Mouse (Mus musculus) urinary bladder, postnatal 14 days (tissue): ENCODE results near the gene Zfp287.

ENCODE experiments used
- DNase-seq: peaks from one replicate; pipeline ENCODE4 v3.0.0; 2021; ENCODE audit warnings: low spot score

Zfp287 gene

DNA sequence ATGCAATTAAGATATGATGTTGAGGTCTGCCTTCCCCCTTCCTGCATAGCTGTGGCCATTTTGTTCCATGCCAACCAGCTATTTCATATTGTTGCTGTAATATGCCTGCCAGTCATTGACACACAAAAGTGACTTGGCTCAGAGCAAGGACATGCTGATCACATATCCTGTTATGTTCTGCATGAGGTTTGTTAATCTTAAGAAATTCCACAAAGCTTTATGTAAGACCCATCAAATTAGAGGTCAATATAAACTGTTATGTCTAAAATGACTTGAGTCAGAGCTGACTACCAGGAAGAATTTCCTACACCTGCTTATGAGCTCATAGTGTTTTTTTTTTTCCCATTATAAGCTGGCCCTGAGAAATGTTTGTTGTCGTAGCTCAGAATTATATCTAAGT, 30.5 kb downstream of the Zfp287 start:
- no peak for DNase-seq

DNA sequence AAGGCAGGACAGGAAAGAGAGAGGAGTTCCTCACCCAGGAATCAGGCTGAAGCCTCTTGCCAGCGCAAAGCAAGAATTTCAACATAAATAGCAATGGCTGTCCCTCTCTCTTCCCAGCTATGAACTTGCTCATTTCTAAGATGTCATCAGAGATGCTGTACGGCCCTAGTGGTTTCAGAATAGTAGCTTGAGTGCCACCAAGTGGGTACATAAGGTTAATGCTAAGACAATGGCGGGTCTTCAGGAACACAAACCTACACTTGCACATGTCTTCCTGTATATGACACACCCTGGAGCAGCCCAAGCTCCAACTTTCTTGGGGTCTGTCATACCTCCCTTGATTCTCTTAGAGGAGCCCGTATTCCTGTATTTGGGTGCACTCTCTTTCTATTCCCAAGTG, 32.0 kb downstream of the Zfp287 start:
- no peak for DNase-seq

DNA sequence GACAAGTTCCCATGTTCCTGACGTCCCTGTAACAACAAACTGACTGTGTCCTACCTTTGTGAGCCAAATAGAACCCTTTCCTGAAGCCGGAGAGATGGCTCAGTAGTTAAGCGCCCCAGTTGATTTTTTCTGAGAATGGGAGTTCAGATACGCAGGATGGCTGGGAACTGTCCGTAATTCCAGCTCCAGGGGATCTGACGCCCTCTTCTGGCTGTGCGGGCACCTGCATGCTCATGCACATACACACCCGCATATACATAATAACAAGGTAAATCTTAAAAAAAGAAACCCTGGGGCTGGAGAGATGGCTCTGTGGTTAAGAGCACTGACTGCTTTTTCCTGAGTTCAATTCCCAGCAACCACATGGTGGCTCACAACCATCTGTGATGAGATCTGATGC, 36.6 kb downstream of the Zfp287 start:
- DNase-seq = no peak

DNA sequence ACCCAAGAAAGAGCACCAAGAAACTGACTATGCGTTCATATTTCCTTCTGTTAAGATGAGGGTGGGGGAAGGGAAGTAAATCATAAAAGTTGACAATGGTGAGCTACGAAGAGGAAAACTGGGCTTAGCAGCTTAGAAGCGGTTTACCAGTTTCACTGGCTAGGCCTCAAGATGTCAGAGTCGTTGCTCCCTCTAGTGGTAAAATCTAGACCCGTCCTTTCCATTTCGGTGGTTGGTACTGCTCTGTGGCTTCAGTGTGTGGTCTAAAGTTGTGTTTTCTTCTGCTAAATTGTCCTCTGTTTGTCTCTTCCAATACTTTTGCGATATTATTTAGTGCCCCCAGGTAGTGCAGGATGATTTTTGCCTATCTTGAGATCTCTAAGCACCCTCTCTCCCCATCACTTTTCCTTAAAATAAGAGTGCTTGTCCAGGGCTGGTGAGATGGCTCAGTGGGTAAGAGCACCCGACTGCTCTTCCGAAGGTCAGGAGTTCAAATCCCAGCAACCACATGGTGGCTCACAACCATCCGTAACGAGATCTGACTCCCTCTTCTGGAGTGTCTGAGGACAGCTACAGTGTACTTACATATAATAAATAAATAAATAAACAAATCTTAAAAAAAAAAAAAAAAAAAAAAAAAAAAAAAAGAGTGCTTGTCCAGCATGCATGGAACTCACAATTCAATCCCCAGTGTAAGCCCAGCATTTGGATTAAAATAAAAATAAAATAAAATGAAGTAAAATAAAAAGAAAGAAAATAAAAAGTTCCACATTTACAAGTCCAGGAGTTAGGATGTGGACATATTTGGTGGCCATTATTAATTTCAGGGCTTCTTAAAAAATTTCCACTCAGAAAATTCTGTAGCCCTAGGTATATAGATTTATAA, 38.2 kb downstream of the Zfp287 start:
- peak; percentile 21 for DNase-seq

DNA sequence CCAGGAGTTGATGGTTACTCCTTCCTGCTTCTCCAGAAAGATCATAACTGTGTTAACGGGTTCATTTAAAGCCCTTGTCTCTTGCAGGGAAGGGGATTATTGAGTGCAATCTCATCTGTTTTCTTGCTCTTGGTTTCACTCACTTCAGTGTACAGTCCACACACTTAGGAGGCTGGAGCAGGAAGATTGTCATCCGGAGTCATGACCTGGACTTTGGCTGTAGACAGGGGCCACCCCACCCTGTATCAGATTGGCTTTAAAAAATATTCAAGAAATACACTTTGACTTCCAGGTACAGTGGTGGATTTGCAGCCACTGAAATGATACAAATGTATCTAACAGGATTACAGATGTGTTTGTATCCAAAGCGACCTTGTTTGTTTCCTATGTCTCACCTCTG, 40.1 kb downstream of the Zfp287 start:
- no peak for DNase-seq

DNA sequence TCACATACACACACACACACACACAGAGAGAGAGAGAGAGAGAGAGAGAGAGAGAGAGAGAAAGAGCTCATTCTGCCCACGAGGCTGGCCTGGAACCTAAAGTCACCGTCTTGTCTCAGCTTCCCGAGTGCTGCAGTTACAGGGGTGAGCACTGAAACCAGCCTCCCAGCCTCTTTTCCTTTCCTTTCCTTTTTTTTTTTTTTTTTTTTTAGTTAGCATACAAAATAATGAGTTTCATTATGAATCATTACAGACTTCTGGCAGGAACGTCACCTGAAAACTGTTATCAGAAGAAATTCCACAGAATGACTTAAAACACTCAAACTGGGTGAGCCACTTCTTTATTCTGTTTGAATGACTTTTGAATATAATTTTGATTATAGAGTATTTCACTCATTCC, 51.8 kb downstream of the Zfp287 start:
- no peak for DNase-seq

DNA sequence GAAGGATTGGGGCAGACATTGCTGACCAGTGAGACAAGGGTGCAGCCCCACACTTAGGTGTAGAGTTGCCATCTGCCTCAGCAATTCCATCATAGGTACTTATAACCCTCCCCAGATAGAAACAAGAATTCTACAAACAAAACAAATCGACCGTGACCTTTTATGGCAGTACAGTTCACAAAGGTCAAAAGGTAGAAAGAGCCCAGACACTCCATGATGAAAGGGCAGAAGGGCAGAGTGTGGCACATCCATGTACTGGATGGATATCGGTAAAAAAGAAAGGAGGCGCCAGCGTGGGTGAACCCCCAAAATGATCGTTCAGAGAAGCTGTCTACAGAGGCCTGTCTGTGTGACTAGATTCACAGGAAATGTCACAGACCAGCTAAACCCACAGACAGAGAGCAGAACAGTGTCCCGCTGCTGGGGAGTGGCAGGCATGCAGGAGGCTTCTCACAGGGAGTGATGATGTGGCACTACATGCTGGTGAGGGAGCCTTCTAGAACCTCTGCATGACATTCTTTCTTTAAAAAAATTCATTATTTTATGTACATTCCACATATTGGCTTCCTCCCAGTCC, 52.8 kb downstream of the Zfp287 start:
- DNase-seq = no peak

DNA sequence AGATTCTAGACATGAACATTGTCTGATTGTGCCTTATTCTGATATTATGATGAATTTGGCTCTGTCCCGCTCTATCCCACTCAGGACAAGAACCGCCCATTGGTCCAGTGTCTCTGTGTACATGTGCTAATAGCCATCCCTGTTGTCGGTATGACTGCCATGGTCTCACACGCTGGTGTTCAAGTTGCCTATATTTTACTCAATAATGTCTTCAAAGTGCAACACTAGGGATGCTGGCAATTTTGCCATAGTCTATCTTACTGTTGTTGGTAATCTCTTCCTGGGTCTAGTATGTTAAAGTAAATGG, 55.5 kb downstream of the Zfp287 start:
- no peak for DNase-seq

DNA sequence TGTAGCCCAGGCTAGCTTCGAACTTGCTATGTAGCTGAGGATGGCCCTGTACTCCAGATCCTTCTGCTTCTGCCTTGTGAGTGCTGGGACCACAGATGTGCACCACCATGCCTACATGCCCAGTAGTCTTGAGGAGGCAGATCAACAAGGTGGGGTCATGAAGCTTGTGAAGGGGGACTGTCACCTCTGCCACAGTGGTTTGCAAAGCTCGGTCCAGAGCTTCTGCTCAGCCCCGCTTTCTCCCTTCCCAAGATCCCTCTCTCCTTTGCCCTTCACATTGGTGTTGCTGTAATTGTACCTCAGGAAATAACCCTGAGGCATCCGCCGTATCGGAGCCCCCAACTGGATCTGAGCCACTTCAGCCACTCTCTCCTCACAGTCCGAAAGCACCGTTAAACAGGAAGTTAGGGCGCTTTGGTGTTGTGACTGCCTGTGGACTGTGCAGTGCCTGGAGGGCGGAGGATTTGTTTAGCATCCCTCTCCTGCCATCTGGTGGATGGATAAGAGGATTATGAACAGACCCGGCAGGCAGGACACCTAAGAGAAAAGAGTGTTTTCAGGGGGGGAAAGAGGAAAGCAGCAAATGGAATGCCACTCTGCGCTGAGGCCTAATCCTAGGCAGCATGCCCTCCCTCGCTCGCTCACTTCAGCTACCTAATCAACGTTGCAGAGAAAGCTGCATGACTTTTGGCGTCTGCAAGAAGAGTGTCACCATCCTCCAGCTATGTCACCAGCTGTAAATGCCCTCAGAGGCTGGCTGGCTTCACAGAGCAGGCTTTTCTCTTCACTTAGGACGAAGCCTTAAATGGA, 56.0 kb downstream of the Zfp287 start:
- DNase-seq = peak; percentile 69

DNA sequence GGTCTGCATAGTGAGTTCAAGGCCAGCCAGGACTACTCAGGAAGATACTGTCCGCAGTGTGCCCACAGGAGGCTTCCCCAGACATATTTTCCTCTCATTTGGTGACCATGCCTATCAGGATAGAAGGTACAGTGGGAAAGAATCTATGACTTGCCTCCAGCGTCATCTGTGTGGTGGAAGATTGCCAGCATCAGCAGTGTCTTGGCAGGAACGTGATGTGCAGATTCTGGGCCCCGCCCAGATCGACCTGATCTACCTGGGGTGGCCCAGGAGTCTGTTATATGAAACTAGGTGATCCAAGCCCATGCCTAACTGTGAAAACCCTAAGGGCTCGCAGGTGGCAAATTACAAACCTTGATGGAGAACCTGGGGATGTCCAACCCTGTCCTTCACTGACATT, 61.7 kb downstream of the Zfp287 start:
- peak; percentile 39 for DNase-seq

DNA sequence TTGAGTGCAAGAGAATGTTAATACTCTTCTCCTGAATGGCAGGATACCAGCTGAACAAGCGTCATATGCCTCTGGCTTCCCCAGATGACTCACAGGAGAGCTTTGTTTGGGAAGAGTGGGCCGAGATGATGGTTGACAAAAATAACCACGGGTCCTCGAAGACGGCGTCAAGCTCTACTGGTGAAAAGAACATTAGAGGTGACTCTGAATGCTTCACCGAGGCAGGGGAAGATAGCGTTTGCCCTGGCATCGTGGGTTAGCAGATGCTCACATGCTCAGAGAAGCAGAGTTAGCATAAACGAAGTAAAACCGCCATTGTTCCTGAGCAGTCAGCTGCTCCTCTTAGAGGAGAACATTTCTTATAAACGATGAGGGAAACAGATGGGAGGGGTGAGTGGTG, 62.2 kb downstream of the Zfp287 start:
- DNase-seq = no peak

DNA sequence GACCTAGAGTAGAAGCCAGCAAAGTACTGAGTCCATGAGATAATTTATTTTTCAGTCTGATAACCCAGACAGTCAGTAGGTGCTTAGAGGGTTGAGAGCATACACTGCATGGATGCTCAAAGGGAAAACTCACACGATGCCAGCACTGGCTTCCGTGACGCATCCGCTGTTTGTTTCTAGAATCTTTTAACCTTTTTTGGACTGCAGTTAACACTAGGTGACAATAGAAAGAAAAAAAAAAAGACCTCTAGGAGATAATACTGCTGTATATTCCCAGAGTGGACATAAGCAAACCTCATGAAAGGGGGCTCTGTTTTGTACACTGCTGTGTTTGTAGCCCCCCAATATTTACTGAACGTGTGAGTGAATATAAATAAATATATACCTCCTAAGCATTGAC, 62.7 kb downstream of the Zfp287 start:
- DNase-seq = no peak

DNA sequence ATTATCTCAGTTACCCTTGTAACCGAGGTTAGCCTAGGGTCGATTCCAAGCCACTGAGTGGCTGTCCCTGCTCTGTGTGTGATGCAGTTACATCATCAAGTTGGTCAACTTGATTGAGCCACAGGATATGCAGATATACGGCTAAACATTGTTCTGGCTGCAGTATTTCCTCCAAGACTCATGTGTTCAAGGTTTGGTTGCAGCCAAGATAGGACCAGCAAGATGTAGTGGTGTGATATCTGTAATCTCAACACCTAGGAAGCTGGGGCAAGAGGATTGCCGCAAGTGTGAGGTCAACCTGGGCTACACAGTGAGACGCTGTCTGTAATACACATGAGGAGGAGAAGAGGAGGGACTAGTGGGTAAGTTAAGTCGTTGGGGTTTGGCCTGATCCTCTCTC, 67.5 kb downstream of the Zfp287 start:
- no peak for DNase-seq

DNA sequence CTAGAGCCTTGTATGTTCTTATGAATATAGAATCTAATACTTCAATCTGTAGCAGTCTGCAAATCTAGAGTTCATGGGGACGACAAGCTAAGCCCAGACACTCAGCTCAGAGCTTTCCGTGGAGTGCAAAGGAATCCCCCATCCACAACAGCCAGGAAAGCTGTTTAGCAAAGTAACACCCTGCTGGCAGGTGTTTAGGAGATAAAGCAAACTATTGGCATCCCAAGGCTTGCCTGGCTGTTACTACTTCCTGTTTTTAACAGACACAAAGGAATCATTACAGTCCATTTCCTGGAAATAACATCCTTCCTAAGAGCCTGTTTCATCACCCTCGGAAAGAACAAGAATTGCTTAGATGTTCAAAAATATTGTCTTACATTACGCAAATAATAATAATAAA, 70.8 kb downstream of the Zfp287 start:
- no peak for DNase-seq

DNA sequence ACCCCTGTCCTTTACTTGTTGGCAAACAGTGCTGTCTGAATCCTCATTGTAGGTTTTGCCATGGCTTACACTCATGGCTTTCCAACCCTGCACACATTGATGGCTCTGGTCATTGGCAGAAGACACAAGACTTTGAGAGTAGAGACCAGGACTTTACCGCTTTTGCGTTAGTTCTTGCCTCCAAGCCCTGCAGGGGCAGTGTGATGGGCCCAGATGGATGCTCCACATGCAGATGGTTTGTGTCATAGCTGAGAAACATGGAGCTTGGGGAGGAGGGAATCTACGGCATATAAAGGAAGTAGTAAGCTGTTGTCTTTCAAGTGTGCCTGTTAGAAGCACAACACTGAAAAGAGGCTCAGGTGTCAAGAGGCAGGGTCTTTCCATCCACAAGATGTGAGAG, 79.6 kb downstream of the Zfp287 start:
- DNase-seq = no peak

DNA sequence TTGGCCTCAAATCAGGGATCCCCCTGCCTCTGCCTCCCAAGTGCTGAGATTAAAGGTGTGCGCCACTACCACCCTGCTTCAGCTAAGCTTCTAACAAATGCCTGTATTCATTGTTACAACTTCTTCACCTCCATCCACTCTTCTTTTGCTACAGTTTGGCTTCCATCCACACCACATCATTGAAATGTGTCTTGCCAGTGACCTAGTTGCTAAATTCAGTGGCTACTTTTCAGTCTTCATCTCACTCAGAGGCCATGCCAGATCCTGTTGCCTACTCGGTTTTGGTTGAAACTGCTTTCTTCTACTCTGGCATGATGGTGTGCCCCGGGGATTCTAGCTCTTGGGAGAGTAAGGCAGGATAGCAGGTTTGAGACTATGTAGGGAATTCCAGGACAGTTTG, 80.1 kb downstream of the Zfp287 start:
- DNase-seq = peak; percentile 1
